Mouse (Mus musculus): ENCODE data around the gene 3110082I17Rik. TPM values are rescaled to one million over a fixed set of nuclear protein-coding genes. Genes with fewer than 3 reads are reported as not detected.
A peak's percentile ranks its signal among the peaks of the same experiment; 100 is the strongest.

3110082I17Rik gene
- total and polyA plus RNA-seq, 2 experiments from 2014 or later: 11.9 to 19.4 TPM

DNA sequence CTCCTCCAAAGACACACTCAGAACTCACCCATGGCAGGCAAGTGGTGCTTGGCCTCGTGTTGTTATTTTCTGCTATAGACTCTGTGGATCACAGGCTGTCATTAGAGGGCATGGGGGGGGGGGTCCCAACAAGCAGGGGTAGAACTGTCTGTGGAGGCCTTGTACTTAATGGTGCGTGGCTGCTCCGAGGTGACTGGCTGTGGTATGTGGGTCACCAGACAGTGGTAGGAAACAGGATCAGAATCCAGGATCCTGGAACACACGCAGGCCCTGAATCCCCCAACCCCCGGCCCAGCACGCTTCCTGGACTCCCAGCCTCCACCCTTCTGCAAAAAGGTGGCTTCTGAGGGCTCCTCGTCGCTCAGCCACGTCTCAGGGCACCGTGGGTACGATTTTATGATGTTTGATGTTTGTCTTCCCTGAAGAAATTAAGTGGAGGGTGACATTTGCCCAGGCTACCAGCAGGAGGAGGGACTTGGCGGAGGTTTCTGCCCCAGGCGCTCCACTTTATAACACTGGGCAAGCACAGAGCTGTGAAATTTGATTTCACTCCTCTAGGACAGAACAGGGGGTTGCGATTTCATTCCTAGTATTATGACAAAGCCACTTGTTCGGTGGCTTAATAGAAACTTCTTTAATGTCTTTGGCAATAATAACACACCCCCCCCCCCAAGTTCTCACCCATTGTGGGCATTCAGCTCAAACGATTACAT lies 126.9 kb downstream of the 3110082I17Rik start:
- Histone ChIP-seq H3K27me3 (ENCODE audit: insufficient read depth, low read length) (no peaks in the 10 kb centered on the region), H3K9ac (no peak overlapping the region), H3K4me1 (ENCODE audit: insufficient read depth) (no peaks in the 10 kb centered on the region), H3K27ac (ENCODE audit: low read depth, low read length) (no peak overlapping the region), H3K9me3 (ENCODE audit: low read length) (no peaks in the 10 kb centered on the region), H3K4me2 (ENCODE audit: low read depth) (no peak overlapping the region), H3K4me3 (ENCODE audit: low read depth, low read length) (no peak overlapping the region), H3K36me3 (ENCODE audit: insufficient read depth) (peaks cover 40% of the 10 kb centered on the region)
- no peak for DNase-seq
- TF ChIP-seq CTCF (IDR thresholded peaks at IDR 0.05; ENCODE audit: low read depth): no peak
- WGBS: 82% methylated on average over 16 of the region's 16 CpGs
- no peak for ATAC-seq

GRCm38 (mm10) chr5:139332590-139333272 lies 127.6 kb downstream of the 3110082I17Rik start:
- ATAC-seq (no peak), DNase-seq (no peak)
- H3K27me3 ChIP-seq (ENCODE audit: insufficient read depth, low read length): no peaks in the 10 kb centered on the region
- H3K27ac ChIP-seq (ENCODE audit: low read depth, low read length): no peak overlapping the region
- no peak for TF ChIP-seq CTCF (IDR thresholded peaks at IDR 0.05; ENCODE audit: low read depth)
- 87% methylated on average over 8 of the region's 8 CpGs for WGBS
- no peak overlapping the region for H3K9ac ChIP-seq
- H3K4me1 ChIP-seq (ENCODE audit: insufficient read depth): no peaks in the 10 kb centered on the region
- H3K9me3 ChIP-seq (ENCODE audit: low read length): no peaks in the 10 kb centered on the region
- peaks cover 32% of the 10 kb centered on the region for H3K36me3 ChIP-seq (ENCODE audit: insufficient read depth)
- no peak overlapping the region for H3K4me3 ChIP-seq (ENCODE audit: low read depth, low read length)
- H3K4me2 ChIP-seq (ENCODE audit: low read depth): no peak overlapping the region

DNA sequence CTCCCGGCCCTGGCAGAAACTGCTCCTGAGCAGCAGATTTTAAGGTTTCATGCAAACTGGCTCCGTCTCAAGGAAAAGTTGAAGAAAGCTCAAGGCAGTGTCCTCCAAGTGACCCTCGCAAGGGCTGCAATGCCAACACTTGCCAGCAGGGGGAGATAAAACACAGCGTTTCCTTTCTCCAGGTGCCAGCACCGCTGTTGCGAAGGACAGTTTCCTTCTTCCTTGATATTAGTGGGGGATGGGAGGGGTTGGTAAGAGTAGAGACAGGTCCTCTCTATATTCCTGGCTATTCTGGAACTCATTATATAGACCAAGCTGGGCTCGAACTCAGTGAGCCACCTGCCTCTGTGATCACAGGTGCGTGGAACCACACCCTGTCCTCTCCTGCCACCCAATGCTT lies 128.6 kb downstream of the 3110082I17Rik start:
- H3K9ac ChIP-seq: no peak overlapping the region
- DNase-seq (peak; percentile 77), ATAC-seq (no peak)
- H3K4me3 ChIP-seq (ENCODE audit: low read depth, low read length): no peak overlapping the region
- H3K27ac ChIP-seq (ENCODE audit: low read depth, low read length): no peak overlapping the region
- H3K9me3 ChIP-seq (ENCODE audit: low read length): no peaks in the 10 kb centered on the region
- WGBS: 21% methylated on average over 8 of the region's 8 CpGs
- H3K36me3 ChIP-seq (ENCODE audit: insufficient read depth): peaks cover 22% of the 10 kb centered on the region
- H3K4me1 ChIP-seq (ENCODE audit: insufficient read depth): no peaks in the 10 kb centered on the region
- TF ChIP-seq CTCF (IDR thresholded peaks at IDR 0.05; ENCODE audit: low read depth): peak; percentile 96
- no peaks in the 10 kb centered on the region for H3K27me3 ChIP-seq (ENCODE audit: insufficient read depth, low read length)
- H3K4me2 ChIP-seq (ENCODE audit: low read depth): no peak overlapping the region

DNA sequence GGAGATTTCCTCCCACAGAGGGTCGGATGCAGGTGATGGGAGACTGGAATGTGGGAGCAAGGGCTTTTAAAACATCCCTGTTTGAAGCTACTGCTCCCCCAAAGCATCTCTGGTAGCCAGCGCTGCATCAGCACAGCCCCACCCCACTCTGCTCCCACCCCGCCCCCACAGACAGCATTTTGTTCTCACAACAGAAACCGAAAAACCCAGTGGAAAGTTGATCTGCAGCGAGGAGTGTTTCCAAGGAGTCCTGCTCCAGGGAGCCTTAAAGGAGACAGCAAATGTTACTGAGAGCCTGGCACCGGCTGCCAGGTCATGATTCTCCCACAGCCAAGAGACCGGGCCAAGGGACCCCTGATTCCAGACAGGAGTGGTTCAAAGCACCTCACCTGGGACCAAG lies 129.6 kb downstream of the 3110082I17Rik start:
- DNase-seq (no peak), ATAC-seq (no peak)
- H3K4me3 ChIP-seq (ENCODE audit: low read depth, low read length): no peak overlapping the region
- TF ChIP-seq CTCF (IDR thresholded peaks at IDR 0.05; ENCODE audit: low read depth): no peak
- no peak overlapping the region for H3K27ac ChIP-seq (ENCODE audit: low read depth, low read length)
- H3K9ac ChIP-seq: no peak overlapping the region
- peaks cover 14% of the 10 kb centered on the region for H3K36me3 ChIP-seq (ENCODE audit: insufficient read depth)
- H3K4me1 ChIP-seq (ENCODE audit: insufficient read depth): peaks cover 3% of the 10 kb centered on the region; the same call in 1 of the 2 replicates
- no peaks in the 10 kb centered on the region for H3K27me3 ChIP-seq (ENCODE audit: insufficient read depth, low read length)
- WGBS: 63% methylated on average over 7 of the region's 7 CpGs
- no peaks in the 10 kb centered on the region for H3K9me3 ChIP-seq (ENCODE audit: low read length)
- no peak overlapping the region for H3K4me2 ChIP-seq (ENCODE audit: low read depth)

DNA sequence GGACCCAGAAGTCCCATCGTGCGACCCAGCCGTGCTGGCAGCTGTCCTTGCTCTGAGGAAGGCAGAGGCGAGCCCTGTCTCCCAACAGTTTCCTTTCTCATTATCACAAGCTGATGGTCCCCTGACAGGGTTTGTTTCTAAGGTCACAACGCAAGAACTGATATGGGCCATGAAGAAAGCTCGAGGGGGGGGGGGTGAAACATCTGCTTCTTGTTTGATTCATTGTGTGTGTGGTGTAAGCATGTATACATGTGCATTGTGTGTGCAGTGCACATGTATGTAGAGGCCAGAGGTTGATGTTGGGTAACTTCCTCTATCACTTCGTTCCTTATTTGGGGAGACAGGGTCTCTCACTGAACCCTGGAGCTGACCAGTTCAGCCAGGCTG lies 132.7 kb downstream of the 3110082I17Rik start:
- Histone ChIP-seq H3K36me3 (ENCODE audit: insufficient read depth) (no peaks in the 10 kb centered on the region), H3K4me2 (ENCODE audit: low read depth) (no peak overlapping the region), H3K27me3 (ENCODE audit: insufficient read depth, low read length) (no peaks in the 10 kb centered on the region), H3K27ac (ENCODE audit: low read depth, low read length) (no peak overlapping the region), H3K9ac (no peak overlapping the region), H3K9me3 (ENCODE audit: low read length) (no peaks in the 10 kb centered on the region), H3K4me1 (ENCODE audit: insufficient read depth) (peaks cover 16% of the 10 kb centered on the region; the same call in 1 of the 2 replicates), H3K4me3 (ENCODE audit: low read depth, low read length) (no peak overlapping the region)
- DNase-seq (no peak), ATAC-seq (no peak)
- TF ChIP-seq CTCF (IDR thresholded peaks at IDR 0.05; ENCODE audit: low read depth): no peak
- WGBS: 74% methylated on average over 7 of the region's 7 CpGs

GRCm38 (mm10) chr5:139326986-139327633 lies 133.2 kb downstream of the 3110082I17Rik start:
- TF ChIP-seq CTCF (IDR thresholded peaks at IDR 0.05; ENCODE audit: low read depth): no peak
- no peaks in the 10 kb centered on the region for H3K9me3 ChIP-seq (ENCODE audit: low read length)
- peaks cover 16% of the 10 kb centered on the region; the same call in 1 of the 2 replicates for H3K4me1 ChIP-seq (ENCODE audit: insufficient read depth)
- H3K27me3 ChIP-seq (ENCODE audit: insufficient read depth, low read length): no peaks in the 10 kb centered on the region
- ATAC-seq (no peak), DNase-seq (no peak)
- 74% methylated on average over 7 of the region's 7 CpGs for WGBS
- no peak overlapping the region for H3K4me3 ChIP-seq (ENCODE audit: low read depth, low read length)
- no peak overlapping the region for H3K27ac ChIP-seq (ENCODE audit: low read depth, low read length)
- H3K4me2 ChIP-seq (ENCODE audit: low read depth): no peak overlapping the region
- no peaks in the 10 kb centered on the region for H3K36me3 ChIP-seq (ENCODE audit: insufficient read depth)
- no peak overlapping the region for H3K9ac ChIP-seq
